Mouse (Mus musculus): ENCODE results near the gene Vgll4.

DNA sequence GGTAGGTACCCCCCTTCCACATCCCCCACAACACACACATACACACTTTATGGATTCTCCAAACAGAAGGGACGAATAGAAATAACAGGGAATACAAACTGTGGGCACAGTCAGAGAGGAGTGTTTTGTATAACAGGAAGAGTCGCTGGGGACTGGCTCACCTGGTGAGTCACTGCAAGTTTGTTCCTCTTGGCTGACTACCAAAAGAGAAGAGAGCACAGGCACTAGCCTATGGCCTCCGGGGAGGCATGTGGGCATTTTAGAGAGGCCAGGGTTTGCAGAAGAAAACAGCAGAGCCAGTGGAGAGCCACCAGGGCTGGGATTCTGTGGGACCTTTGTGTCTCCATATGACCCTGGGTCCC is 18.8 kb upstream of the Vgll4 start:
- TF ChIP-seq EP300 (IDR thresholded peaks at IDR 0.05; ENCODE audit: low read length) (no peak), ZNF384 (IDR thresholded peaks at IDR 0.05; ENCODE audit: low read depth, low read length) (no peak), POLR2A (IDR thresholded peaks at IDR 0.05; ENCODE audit: low read depth, low read length) (no peak), MAX (IDR thresholded peaks at IDR 0.05; ENCODE audit: low read length) (no peak), MXI1 (IDR thresholded peaks at IDR 0.05; ENCODE audit: low read depth, low read length) (no peak), MYC (IDR thresholded peaks at IDR 0.05; ENCODE audit: low read depth, low read length) (no peak), KAT2A (IDR thresholded peaks at IDR 0.05; ENCODE audit: insufficient replicate concordance, low read length) (no peak), CTCF (conservative IDR thresholded peaks at IDR 0.05 in 1 of 2, IDR thresholded peaks at IDR 0.05 in 1 of 2; ENCODE audit: low read depth in 2 of 2, low read length in 2 of 2) (no peak), TBP (conservative IDR thresholded peaks at IDR 0.05; ENCODE audit: low read depth, low read length) (no peak), MAZ (IDR thresholded peaks at IDR 0.05; ENCODE audit: low read depth, low read length) (no peak), GABPA (IDR thresholded peaks at IDR 0.05; ENCODE audit: insufficient replicate concordance, low read depth, low read length) (no peak), RAD21 (IDR thresholded peaks at IDR 0.05; ENCODE audit: low read depth, low read length) (no peak; the same call in 1 of the 2 replicates), POLR2AphosphoS2 (IDR thresholded peaks at IDR 0.05; ENCODE audit: low read depth, low read length) (no peak), HCFC1 (IDR thresholded peaks at IDR 0.05; ENCODE audit: low read depth, low read length) (no peak; the same call in 1 of the 2 replicates)

Data from CH12.LX (cell line).